Mouse (Mus musculus) brain, embryonic 14.5 days (tissue): Measurements from ENCODE around the gene Vac14. TPM values are rescaled to one million over a fixed set of nuclear protein-coding genes. Genes with fewer than 3 reads are reported as not detected.

ENCODE experiments used
- DNase-seq: peaks from one replicate; pipeline ENCODE4 v3.0.0-alpha.2; 2011; ENCODE audit warnings: low read depth
- CTCF ChIP-seq: fragments of 200-500 bp; IDR thresholded peaks from 2 replicates; pipeline ENCODE4 v1.5.1; 2012; ENCODE audit warnings: inconsistent platforms, mild to moderate bottlenecking, moderate library complexity, borderline replicate concordance; ENCODE audit not compliant: insufficient read depth, insufficient read length; ENCODE audit errors: extremely low read depth
- POLR2A ChIP-seq: fragments of 200-500 bp; IDR thresholded peaks from 2 replicates; pipeline ENCODE4 v1.6.1; 2012; ENCODE audit warnings: mild to moderate bottlenecking, inconsistent platforms, borderline replicate concordance; ENCODE audit not compliant: poor library complexity, insufficient read depth, insufficient read length, severe bottlenecking; ENCODE audit errors: extremely low read depth
- polyA plus RNA-seq: library from polyadenylated mRNA; depleted of rRNA; stranded (reverse); fragments of >200 nt; gene quantifications from 2 replicates; pipeline ENCODE4 v1.2.3, GENCODE M21; 2012; rRNA removed

Vac14 gene
- polyA plus RNA-seq = 45.9 and 48.6 TPM in 2 replicates

DNA sequence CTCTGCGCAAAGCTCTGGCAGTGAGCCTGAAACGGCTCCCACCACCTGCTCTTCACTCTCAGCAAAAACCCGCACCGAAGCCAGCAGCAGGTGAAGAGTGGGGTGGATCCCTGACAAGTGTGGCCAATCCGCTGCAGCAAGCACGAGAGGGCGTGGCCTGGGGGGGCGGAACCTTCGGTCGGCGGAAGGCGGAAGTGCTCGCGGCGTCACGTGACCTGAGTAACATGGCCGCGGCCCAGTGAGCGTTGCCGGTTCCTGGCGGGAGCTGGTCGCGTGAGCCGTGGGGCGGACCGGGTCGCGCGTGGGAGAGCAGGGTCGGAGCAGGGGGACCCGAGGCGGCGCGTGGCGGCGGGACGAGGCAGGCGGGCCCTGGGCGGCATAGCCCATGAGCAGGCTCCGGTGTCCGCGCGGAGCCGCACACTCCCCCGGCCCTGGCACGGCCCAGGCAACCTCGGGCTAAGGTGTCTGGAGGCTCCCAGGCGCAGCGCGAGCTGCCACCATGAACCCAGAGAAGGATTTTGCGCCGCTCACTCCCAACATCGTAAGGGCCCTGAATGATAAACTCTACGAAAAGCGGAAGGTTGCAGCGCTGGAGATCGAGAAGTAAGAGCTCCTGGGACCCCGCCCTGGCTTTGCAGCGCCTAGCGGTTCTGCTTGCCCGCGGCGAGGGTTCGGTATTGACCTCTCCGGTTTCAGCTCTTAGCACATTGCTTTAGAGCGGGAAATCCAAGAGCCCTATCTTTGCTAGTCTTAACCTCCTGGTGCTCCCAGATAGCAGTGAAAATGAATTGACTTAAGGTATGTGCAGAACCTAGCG, at the start of gene Vac14:
Gene Vac14 (plus strand): TSS at position 195 of the 817 bp plus-strand sequence.
- TF ChIP-seq CTCF (no peak), POLR2A (peak; percentile 56; the same call in 1 of the 2 replicates)
- peak; percentile 99 for DNase-seq

DNA sequence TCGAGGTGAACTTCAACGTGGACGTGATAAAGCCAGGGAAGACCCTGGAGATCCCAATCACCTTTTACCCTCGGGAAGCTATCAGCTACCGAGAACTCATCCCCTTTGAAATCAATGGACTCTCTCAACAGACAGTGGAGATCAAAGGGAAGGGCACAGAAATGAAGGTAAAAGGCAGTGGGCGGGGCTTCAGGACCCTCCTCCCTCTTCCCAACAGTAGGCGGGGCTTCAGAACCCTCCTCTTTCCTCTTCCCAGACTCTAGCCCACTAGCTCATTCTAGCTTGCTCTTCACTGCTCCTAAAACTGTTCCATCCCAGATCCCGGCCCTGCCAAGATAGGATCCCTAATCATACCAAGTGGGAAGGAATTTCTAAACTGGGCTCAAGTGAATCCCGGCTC, 25.7 kb upstream of the Vac14 start:
- TF ChIP-seq POLR2A (no peak), CTCF (no peak)
- DNase-seq = no peak

DNA sequence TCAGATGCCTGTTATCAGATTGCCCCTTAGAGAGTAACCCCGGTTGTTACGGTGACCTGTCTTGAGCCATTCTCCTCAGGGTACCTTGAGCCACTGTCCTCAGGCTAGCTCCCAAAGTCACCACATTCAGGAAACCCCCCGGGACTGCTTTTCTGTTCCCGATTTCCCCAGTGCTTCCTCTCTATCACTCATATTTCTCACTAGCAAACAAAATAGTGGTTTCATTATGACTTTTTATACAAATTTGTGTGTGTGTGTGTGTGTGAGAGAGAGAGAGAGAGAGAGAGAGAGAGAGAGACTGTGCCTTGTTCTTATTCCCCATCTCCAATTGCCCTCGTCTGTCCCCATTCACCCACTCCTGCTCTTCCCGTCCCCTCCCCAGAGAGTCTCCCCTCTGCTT, 24.2 kb upstream of the Vac14 start:
- TF ChIP-seq POLR2A (no peak), CTCF (no peak)
- DNase-seq = no peak

DNA sequence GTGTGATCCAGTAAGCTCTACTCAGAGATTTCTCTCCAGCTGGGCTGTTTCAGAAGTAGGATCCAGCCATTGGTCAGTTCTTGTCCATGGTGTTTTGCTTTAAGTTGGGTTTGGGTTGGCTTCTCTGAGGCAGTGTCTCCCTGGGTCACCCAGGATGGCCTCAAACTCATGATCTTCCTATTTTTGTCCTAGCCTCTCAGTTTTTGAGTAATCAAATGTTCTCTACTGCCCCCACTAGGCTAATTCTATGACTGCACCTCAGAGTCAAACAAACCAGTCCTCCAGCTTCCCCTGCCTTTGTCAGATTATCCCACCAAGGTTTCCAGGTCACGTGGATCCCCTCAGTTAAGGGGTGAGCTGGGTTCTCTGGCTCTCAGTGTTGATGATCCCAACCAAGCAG, 13.8 kb upstream of the Vac14 start:
- TF ChIP-seq POLR2A (no peak), CTCF (peak; percentile 35; the same call in 1 of the 2 replicates)
- DNase-seq = peak; percentile 53

DNA sequence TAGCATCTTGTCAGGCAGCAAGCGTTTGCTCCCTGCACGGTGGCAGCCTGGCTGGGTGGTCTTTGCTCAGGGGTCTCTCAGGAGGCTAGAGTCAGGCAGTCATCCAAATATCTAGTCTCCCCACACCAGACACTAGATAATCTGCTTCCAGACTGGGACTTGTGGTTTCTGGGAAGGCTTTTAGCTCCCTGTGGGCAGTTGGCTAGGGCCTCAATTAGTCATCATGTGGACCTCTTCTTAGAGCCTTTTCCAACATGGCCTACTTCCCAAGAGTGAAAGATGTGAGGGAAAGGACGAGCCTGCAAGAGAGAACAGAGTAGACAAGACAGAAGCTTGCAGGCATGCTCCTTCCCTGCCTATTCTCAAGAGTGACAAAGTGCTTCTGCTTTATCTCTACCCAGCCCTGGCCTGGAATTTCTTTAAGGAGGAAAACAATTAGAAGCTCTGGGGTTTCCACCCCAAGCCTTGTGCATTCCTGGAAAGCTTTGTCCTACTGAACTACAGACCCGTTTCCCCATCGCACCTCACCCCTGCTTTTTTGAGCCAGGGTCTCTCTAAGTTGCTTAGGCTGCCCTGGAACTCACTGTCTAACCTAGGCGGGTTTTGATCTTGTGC, 12.9 kb upstream of the Vac14 start:
- no peak for DNase-seq
- no peak for TF ChIP-seq POLR2A
- no peak for TF ChIP-seq CTCF

DNA sequence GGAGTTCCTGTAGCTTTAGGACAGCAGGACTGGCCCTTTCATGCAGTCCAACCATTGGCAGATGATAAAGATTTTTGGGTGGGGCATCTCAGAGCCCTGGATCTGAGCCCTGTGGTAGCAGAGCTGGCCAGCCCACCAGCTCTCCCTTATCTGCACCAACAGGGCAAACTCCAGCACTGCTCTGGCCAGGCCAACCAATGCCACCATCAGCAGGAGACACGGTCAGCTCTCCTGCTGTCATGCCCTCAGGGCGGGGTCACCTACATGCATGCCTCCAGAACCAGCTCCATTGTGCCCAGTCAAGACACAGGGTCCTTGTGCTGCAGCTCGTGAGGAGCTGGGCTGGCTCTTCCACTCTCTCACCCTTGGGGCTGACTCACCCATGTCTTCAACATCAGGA, 2.7 kb upstream of the Vac14 start:
- no peak for DNase-seq
- no peak for TF ChIP-seq POLR2A
- no peak for TF ChIP-seq CTCF

DNA sequence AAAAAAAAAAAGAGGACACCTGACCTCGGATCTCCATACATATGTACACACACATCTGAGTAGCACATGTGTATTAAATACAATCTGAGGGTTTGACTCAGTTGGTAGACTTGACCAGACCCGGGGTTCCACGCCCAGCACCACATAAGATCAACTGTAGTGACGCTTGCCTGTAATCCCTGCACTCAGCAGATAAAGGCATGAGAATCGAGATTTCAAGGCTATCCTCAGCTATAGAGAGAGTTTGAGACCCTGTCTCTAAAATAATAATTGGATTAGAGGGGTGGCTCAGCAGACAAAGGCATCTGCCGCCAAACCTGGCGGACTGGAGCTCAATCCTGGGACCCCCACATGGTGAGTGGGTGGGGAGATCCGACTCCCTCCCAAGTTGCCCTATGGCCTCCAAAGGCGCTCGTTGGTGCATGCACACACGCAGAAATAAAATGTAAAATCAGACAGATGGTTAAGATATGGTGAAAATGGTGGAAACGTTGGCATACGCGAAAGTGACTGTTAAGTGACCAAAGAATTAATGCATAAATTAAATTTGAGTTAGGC, 505 bp upstream of the Vac14 start:
- DNase-seq = no peak
- TF ChIP-seq POLR2A = no peak
- no peak for TF ChIP-seq CTCF

DNA sequence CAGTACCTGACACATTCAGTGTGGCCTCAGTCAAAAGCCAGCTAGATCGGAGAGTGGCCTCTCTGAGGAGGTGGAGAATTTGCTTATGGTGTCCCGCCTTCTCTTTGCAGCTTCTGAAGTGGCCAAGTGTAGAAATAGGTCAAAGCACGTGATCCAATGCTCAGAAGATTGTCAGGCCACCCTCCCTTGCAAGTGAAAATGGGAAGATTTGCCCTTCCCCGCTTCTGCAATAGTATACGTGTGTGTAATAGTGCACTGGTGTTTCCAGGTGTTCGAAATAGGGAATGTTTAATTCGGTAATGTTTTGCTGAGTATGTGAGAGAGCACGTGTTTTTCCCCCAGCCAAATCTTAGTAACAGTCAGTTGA, 806 bp downstream of the Vac14 start:
- DNase-seq = no peak
- TF ChIP-seq CTCF (no peak), POLR2A (no peak)

DNA sequence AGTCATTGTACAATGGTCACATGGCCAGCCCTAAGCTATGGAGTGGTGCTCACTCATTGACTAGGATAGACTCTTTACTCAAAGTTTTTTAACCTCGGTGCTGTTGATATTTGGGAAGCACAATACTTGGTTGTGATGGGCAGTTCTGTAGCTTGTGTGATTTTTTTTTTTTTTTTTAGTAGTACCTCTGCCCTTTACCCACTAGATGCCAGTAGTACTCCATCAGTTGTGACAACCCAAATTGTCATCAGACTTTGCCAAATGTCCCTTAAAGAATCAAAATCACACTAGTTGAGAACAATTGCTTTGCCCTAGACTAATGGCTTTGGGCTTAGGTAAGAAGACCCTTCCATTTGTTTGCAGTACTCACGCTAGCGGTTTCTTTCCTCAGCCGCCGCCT, 1.5 kb downstream of the Vac14 start:
- DNase-seq = no peak
- TF ChIP-seq CTCF (no peak), POLR2A (no peak)

DNA sequence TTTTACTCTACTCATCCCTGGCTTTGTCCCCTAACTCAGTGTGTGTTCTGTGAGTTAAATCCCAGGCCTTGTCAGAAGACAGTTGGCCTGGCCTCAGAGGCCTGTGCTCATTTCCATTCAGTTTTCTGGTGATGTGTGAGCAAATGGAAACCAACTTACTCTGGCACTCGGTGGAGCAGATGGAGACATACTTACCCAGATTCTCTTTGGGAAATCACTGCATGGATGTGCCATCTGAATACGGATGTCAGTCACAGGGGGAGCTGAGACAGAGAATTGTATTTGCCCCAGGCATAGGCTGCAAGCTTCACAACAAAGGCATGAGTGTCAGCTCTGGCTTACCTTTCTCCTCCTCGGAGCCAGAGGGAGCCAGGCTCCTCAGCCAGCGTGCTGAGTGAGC, 8.0 kb downstream of the Vac14 start:
- TF ChIP-seq POLR2A (no peak), CTCF (no peak)

DNA sequence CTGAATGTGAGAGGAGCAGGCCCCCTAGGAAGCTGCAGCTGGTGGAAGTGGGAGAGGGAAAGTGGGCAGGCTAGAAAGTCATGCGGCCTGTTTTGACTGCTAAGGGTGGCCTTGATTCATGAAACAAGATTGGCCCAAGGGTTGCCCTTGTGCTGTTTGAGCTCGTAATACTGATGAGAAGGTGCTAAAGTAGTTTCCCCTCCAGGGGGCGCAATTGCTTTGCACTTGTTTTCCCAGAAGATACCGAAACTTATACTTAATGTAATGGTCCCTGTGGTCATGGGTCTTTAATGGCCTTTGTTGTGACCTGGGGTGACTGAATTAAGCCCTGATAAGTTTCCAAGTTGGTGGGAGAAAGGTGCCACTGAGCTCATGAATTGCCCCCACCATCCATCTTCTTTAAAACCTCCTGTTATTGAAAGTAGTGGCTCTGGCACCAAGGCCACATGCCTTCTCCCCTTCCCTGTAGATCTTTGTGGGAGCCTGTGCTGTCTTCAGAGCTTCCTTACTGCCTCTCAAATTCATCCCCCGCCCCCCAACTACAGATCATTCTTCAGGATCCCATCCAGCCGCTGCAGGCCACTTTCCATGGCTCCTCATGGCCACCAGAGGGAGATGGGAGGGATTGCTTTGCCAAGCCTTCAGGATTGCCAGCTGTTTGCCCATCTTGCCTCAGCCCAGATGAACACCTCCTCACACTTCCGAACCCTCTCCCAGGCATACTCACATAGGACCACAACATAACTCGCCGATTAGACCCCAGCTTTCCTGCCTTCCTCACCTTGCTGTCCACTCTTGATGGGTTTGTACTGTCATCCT, 11.1 kb downstream of the Vac14 start:
- peak; percentile 45 for DNase-seq

More for the DNA sequence above, 8.0 kb downstream of the Vac14 start:
- peak; percentile 60 for DNase-seq

DNA sequence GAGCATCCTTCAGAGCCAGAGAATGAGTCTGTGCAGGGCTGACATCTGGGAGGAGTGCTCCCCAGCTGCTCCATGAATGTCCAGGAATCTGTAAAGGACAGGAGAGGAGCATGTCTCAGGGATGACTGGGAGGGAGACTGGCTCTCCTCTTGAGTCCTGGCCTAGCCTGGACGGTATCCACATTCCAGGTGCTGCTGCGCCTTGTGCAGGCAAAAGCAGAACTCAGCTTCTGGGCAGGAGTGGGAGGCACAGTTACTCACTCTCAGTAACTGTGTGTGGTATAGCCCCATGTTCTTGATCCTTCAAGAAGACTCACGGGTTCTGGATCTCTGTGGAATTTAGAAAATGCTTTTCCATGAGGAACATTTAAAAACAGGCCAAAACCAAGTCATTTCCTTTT, 11.7 kb downstream of the Vac14 start:
- no peak for TF ChIP-seq CTCF
- TF ChIP-seq POLR2A = no peak
- DNase-seq = no peak

More for the DNA sequence above, 11.1 kb downstream of the Vac14 start:
- TF ChIP-seq POLR2A = no peak
- TF ChIP-seq CTCF = peak; percentile 67
